Mouse (Mus musculus): ENCODE data around the gene Gm17428. TPM values are rescaled to one million over a fixed set of nuclear protein-coding genes. Genes with fewer than 3 reads are reported as not detected.

Gene Gm17428
- total RNA-seq (2023), result not detected in 4 replicates

DNA sequence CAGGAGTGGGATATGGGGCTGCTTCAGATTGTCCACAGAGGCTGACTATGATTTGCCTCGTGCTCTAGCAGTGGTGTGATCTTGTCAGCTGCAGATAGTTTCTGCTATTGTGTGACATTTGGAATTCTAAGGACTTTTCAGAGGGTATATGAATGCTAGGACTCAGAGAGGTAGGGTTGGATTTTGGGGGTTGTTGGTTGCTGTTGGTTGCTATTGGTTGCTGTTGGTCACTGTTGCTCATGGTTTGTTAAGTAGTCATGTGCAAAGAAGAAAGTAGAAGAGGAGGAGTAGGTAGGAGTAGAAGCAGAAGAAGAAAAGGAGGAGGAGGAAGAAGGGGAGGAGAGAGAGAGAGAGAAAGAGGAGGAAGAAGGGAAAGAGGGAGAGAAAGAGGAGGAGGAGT, at the start of gene Gm17428:
Gene Gm17428 (plus strand): TSS at position 301 of the 400 bp plus-strand sequence.

DNA sequence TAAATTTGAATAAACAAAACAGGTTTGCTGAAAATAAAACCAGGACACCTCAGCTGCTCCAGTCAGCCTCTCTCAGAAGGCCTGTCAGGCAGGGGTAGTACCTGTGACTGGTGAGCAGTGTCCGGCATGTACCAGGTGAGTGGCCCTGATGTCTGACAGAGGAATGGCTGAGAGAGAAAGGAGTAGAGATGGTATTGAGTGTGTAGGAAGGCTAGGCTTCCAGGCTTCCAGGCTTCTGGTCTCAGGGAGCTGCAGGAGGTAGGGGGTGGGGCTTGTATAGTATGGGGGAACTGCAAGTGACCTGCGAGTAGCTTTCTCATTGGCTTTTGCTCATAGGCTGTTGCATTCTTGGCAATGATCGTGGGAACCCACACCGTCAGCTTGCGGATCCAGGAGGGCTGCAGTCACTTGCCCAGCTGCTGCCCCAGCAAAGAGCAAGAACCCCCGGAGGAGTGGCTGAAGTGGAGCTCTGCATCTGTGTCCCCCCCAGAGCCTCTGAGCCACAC, 44.0 kb upstream of the Gm17428 start, which contains the start of gene Il25:
Gene Il25 (plus strand): TSS at position 51 of the 506 bp plus-strand sequence.

DNA sequence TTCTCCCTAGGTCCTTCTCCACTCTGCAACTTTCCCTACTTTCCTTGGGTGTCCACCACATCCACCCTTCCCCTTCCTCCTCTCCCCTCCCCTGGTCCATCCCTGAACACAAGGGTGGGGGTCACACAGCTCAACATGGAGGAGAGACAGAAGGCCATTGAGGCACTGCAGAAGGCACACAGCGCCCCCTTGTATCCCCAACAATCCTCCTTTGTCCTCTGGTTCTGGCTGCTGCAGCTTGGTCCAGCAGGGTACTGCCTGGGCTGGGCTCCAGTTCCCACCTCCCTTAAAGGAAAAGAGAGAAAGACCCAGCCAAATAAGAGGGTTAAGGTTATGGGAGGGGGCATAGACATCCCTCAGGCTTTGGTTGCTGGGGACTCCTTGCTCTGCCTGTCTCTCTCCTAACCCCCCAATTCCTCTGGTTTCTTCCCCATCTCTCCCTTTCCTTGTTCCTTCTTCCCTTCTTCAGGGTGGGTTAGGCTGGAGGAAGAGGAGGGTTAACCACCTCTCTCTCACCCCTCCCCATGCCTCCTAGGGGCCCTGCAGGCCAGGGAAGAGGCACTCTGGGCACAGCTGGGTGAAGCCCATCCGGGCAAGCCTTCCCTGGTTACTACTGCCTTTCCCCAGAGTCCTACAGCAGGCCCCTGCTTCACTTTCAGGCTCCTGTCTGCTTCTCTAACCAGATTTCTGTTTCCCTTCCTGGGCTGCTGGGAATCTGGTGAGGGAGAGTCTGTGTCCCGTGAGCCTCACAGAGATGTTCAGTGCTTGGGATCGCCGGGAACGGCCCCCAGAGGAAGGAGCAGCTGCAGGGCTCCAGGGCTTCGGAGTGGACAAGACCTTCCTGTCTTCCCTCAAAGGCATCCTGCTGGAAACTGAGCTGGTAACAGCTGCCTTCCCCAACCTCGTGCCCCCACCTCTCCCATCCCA, 40.6 kb upstream of the Gm17428 start, which contains the start of gene Cmtm5:
Gene Cmtm5 (plus strand): TSS at position 358 of the 927 bp plus-strand sequence.

DNA sequence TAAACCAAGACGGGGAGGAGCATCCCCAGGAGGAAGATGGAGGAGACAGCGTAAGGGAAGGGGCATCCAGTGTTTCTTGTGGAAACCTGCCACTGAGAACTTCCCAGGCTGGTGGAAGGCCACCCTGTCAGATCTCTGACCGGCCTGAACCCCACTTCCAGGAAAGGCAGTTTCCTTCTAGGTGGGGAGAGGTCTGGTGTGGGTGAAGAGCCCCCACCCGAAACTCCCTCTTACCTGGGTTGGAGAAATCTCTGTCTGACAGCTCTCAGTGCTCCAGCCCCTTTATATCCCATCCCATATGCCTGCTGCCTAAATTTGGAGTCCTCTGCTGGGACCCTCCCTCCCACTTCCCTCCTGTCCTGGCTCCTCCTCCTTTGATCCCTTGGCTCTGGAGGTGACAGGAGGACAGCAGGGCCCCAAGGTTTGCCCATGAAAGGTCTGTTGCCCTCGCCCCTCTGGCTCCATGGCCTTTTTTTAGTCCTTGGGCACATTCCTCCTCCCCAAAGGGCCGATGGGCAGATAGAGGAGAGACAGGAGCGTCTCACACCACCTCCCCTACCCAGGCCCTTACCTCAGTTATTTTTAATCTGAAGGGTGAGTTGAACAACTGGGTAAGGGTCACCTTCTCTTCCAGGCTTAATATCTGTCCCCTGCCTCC, 10.3 kb upstream of the Gm17428 start, which contains the start of gene Myh6:
Gene Myh6 (minus strand): TSS at position 608 of the 658 bp plus-strand sequence.

DNA sequence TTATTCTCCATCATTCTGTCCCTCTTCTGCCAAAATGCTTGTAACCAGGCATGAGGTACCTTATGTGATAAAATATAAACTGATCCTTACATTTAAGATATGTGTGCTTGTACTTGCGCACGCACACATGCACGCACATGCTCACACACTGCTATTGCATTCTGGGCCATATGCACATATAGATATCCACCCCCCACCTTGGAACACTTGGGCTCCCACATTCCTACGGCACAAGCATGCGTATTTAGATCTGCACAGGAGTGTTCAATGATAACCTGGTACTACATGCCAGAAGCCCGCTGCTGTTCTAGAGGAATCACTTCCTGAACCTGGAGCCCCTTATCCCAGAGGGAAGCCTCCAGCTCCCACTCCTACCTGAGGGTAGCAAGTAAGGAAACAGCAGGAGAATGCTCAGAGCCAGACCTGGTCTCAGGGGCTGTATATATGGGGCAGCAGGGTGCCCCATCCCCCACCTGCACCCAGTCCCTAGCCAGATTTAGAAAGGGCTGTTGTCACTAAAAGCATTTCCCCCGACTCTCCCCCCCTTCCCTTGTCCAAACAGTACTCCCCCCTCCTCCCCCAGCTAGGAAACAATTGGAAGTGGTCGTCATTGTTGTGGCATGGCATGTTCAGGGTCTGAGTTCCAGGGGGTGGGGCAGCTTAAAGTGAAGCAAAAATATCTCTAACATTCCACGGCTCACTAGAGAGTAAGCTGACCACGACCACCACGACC, 17.6 kb downstream of the Gm17428 start, which contains the start of gene Myh7:
Gene Myh7 (minus strand): TSS at position 491 of the 733 bp plus-strand sequence.

DNA sequence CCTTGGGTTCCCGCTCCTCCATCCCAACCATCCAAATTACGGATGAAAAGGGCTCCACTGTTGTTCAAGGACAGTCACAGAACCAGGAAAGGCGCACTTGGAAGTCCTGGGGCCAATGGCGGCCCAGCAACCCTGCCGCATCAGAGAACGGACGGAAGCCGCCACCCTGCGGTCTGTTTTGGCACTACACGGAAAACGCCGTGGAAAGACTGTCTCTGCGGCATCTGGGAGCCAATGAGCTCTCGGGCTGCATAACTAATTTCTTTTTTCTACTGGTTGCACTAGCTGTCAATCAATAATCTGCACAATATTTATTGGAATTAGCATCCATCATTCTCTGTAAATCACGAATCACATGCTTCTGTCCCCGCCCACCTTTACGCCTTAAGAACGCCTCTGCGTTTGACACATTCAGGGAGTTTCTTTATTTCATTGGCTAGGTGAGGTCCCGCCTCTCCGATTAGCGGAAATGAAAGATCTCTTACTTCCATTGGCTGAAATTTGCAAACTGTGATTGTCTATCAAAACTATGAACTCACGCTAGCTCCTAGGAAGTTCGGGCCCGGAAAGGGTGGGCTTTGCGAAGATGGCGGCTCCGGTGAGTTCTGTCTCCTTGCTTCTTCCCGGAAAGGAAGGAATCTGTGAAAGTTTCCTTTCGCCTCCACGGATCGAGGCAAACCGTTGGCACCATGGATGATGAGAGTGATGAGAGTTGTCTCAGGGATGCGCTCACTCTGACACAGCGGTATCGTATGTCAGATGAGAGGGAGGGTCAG, 38.4 kb downstream of the Gm17428 start, which contains the start of gene Ngdn:
Gene Ngdn (plus strand): TSS at position 464 of the 776 bp plus-strand sequence.

Other genes with a start within 250 kb of the Gm17428 start
- 0.23 to 0.75 TPM (median 0.39 TPM) in 4 replicates for gene Slc7a8, start 195.0 kb upstream of the Gm17428 start, total RNA-seq (2023)
- not detected in 4 replicates for gene Rnf212b, start 162.8 kb upstream of the Gm17428 start, total RNA-seq (2023)
- gene Homez, start 106.0 kb upstream of the Gm17428 start, total RNA-seq (2023), result 5.8 to 12.1 TPM (median 7.2 TPM) in 4 replicates
- gene Ppp1r3e, start 99.4 kb upstream of the Gm17428 start, total RNA-seq (2023), result 1.5 to 4.7 TPM (median 2.8 TPM) in 4 replicates
- 7.9 to 12.7 TPM (median 9.6 TPM) in 4 replicates for gene Bcl2l2, start 93.6 kb upstream of the Gm17428 start, total RNA-seq (2023)
- gene Gm20521, start 93.5 kb upstream of the Gm17428 start, total RNA-seq (2023), result 2.0 to 2.7 TPM in 2 of 4 replicates, not detected in the others
- 271 to 284 TPM (median 277 TPM) in 4 replicates for gene Pabpn1, start 84.4 kb upstream of the Gm17428 start, total RNA-seq (2023)
- gene Slc22a17, start 63.8 kb upstream of the Gm17428 start, total RNA-seq (2023), result 2.2 to 5.5 TPM (median 3.5 TPM) in 4 replicates
- not detected in 4 replicates for gene Efs, start 50.8 kb upstream of the Gm17428 start, total RNA-seq (2023)
- gene Il25, start 44.2 kb upstream of the Gm17428 start, total RNA-seq (2023), result not detected in 4 replicates
- gene Cmtm5, start 40.7 kb upstream of the Gm17428 start, total RNA-seq (2023), result not detected in 4 replicates
- not detected in 4 replicates for gene Myh6, start 10.0 kb upstream of the Gm17428 start, total RNA-seq (2023)
- not detected in 4 replicates for gene Myh7, start 17.7 kb downstream of the Gm17428 start, total RNA-seq (2023)
- 65.3 to 77.2 TPM (median 71.8 TPM) in 4 replicates for gene Ngdn, start 38.5 kb downstream of the Gm17428 start, total RNA-seq (2023)
- gene Zfhx2, start 115.4 kb downstream of the Gm17428 start, total RNA-seq (2023), result 15.4 to 19.8 TPM (median 16.4 TPM) in 4 replicates
- gene Thtpa, start 117.9 kb downstream of the Gm17428 start, total RNA-seq (2023), result 4.4 to 6.4 TPM (median 5.9 TPM) in 4 replicates
- gene Ap1g2, start 129.7 kb downstream of the Gm17428 start, total RNA-seq (2023), result 112 to 137 TPM (median 125 TPM) in 4 replicates
- not detected in 4 replicates for gene Jph4, start 140.0 kb downstream of the Gm17428 start, total RNA-seq (2023)
- not detected in 4 replicates for gene Dhrs2, start 245.1 kb downstream of the Gm17428 start, total RNA-seq (2023)

All from B cell, adult 62 days (primary cell).